Mouse (Mus musculus) cerebellum, adult (tissue): ENCODE data around the gene Wfs1.
A peak's percentile ranks its signal among the peaks of the same experiment; 100 is the strongest.
"Not testable (repeated sequence)": the region's sequence is repeated elsewhere in the genome, so short reads cannot be mapped to it uniquely, and the experiment has no call there.

Experiments
- ATAC-seq: cut with Nextera tagmentation; 2 replicates; pipeline ENCODE4 v1.9.2; 2017; ENCODE audit warnings: mild to moderate bottlenecking, moderate library complexity, mixed read lengths; ENCODE audit not compliant: insufficient number of reproducible peaks, low FRiP score, low TSS enrichment

The Wfs1 gene

GRCm38 (mm10) chr5:36988124-36988780 lies 753 bp downstream of the Wfs1 start:
- peak; percentile 37 for ATAC-seq

- ATAC-seq, result no peak
Measured at GRCm38 (mm10) chr5:36986617-36987016, 2.4 kb downstream of the Wfs1 start.

- no peak for ATAC-seq
Measured at GRCm38 (mm10) chr5:36982271-36982670, 6.7 kb downstream of the Wfs1 start.

- no peak for ATAC-seq
Measured at GRCm38 (mm10) chr5:36979631-36980030, 9.4 kb downstream of the Wfs1 start.

GRCm38 (mm10) chr5:36979001-36979400 lies 10.0 kb downstream of the Wfs1 start:
- no peak for ATAC-seq

GRCm38 (mm10) chr5:36977809-36978208 lies 11.2 kb downstream of the Wfs1 start:
- ATAC-seq, result no peak

GRCm38 (mm10) chr5:36975336-36975735 lies 13.7 kb downstream of the Wfs1 start:
- ATAC-seq, result no peak

- ATAC-seq, result peak; percentile 17; the same call in 1 of the 2 replicates
Measured at GRCm38 (mm10) chr5:36971587-36971986, 17.4 kb downstream of the Wfs1 start.

- no peak for ATAC-seq
Measured at GRCm38 (mm10) chr5:36960501-36960900, 28.5 kb downstream of the Wfs1 start.

GRCm38 (mm10) chr5:36958837-36959236 lies 30.2 kb downstream of the Wfs1 start:
- no peak for ATAC-seq

GRCm38 (mm10) chr5:36955366-36955765 lies 33.6 kb downstream of the Wfs1 start:
- ATAC-seq, result no peak

GRCm38 (mm10) chr5:36952311-36952710 lies 36.7 kb downstream of the Wfs1 start:
- ATAC-seq, result no peak

- no peak for ATAC-seq
Measured at GRCm38 (mm10) chr5:36950871-36951270, 38.1 kb downstream of the Wfs1 start.

GRCm38 (mm10) chr5:36948831-36949230 lies 40.2 kb downstream of the Wfs1 start:
- ATAC-seq, result no peak; the same call in 1 of the 2 replicates

- no peak for ATAC-seq
Measured at GRCm38 (mm10) chr5:36946445-36946844, 42.6 kb downstream of the Wfs1 start.

- no peak for ATAC-seq
Measured at GRCm38 (mm10) chr5:36945713-36946112, 43.3 kb downstream of the Wfs1 start.

- ATAC-seq, result no peak
Measured at GRCm38 (mm10) chr5:36945102-36945701, 43.8 kb downstream of the Wfs1 start.

- no peak for ATAC-seq
Measured at GRCm38 (mm10) chr5:36944552-36944951, 44.5 kb downstream of the Wfs1 start.

GRCm38 (mm10) chr5:36942446-36942845 lies 46.6 kb downstream of the Wfs1 start:
- no peak for ATAC-seq

- not testable (repeated sequence) for ATAC-seq
Measured at GRCm38 (mm10) chr5:36938991-36939390, 50.0 kb downstream of the Wfs1 start.

- no peak for ATAC-seq
Measured at GRCm38 (mm10) chr5:36938021-36938420, 51.0 kb downstream of the Wfs1 start.

GRCm38 (mm10) chr5:36936548-36936947 lies 52.5 kb downstream of the Wfs1 start:
- ATAC-seq, result peak; percentile 82
